Mouse (Mus musculus) layer of hippocampus, postnatal 10 days (tissue): ENCODE measurements around the gene Nap1l1. TPM values are rescaled to one million over a fixed set of nuclear protein-coding genes. Genes with fewer than 3 reads are reported as not detected.

Experiments used
- DNase-seq, 2 experiments: peaks; one replicate each; pipeline ENCODE4 v3.0.0; 2021; ENCODE audit warnings: low spot score in 2 of 2
- total RNA-seq, 2 experiments: library from RNA; stranded (reverse); gene quantifications; 2 replicates each; pipeline ENCODE4 v1.2.3; 2021

The Nap1l1 gene
- total RNA-seq, 2 experiments from 2014 or later: 202 to 209 TPM

DNA sequence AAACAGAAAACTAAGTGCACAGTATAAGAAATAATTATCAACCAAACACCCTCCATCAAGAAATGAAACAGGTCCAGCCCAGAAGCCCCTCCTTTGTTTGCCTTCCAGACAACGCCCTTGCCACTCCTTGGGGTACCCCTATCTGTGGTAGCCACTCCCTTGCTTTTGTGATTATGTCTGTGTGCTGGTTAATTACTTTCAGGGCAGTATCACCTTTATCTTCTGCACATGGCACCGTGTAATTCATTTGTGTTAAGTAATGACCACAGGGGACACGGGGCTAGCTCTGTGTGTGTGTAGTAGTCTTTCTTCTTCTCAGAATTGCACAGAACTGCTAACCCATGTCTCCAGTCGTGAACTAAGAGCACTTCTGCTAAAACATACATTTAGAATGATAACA, 72.6 kb downstream of the Nap1l1 start:
- no peak for DNase-seq

Other genes with a start within 250 kb of the Nap1l1 start
- 1 to 10 TPM; 3.8 to 4.2 TPM for gene Bbs10, start 174.5 kb upstream of the Nap1l1 start, total RNA-seq
- 10 to 100 TPM; 23.1 to 23.5 TPM for gene Phlda1, start 33.1 kb downstream of the Nap1l1 start, total RNA-seq